Mouse (Mus musculus) MEL (cell line): ENCODE results near the gene Stk10. TPM values are rescaled to one million over a fixed set of nuclear protein-coding genes. Genes with fewer than 3 reads are reported as not detected.

ENCODE experiments used
- DNase-seq: peaks from one replicate; pipeline ENCODE4 v3.0.0; 2011; ENCODE audit warnings: low read depth, low spot score
- H3K27ac ChIP-seq: 2 replicates; pipeline ENCODE4 v1.5.1; 2012; ENCODE audit warnings: low read depth, mild to moderate bottlenecking, control low read depth, low read length, moderate library complexity; ENCODE audit not compliant: control insufficient read depth
- H3K27me3 ChIP-seq, 2 experiments: fragments of 150-350 bp in 1 of 2; sonication (generic) in 1 of 2; 2 replicates each; pipeline ENCODE4 v1.6.1; 2012; ENCODE audit warnings: low read length in 2 of 2, mild to moderate bottlenecking in 2 of 2, improper control_type of control experiment in 1 of 2, moderate library complexity in 1 of 2; ENCODE audit not compliant: insufficient read depth in 2 of 2, control insufficient read depth in 1 of 2
- H3K36me3 ChIP-seq, 2 experiments: 2 replicates each; pipeline ENCODE4 v1.6.1; 2012 to 2014; ENCODE audit warnings: low read length in 2 of 2, improper control_type of control experiment in 1 of 2, inconsistent platforms in 1 of 2, mild to moderate bottlenecking in 1 of 2; ENCODE audit not compliant: insufficient read depth in 2 of 2, control insufficient read depth in 1 of 2
- H3K4me1 ChIP-seq, 2 experiments: fragments of 150-350 bp in 1 of 2; sonication (generic) in 1 of 2; 2 replicates each; pipeline ENCODE4 v1.6.1; 2012; ENCODE audit warnings: low read length in 2 of 2, improper control_type of control experiment in 1 of 2, mild to moderate bottlenecking in 1 of 2; ENCODE audit not compliant: insufficient read depth in 2 of 2, control insufficient read depth in 1 of 2
- H3K4me3 ChIP-seq, 2 experiments: fragments of 150-350 bp in 1 of 2; sonication (generic) in 1 of 2; 2 replicates each; pipeline ENCODE4 v1.5.1; 2012; ENCODE audit warnings: low read depth in 2 of 2, low read length in 2 of 2, mild to moderate bottlenecking in 2 of 2, moderate library complexity in 2 of 2, control low read depth in 1 of 2, improper control_type of control experiment in 1 of 2; ENCODE audit not compliant: control insufficient read depth in 1 of 2, insufficient read depth in 1 of 2
- H3K79me2 ChIP-seq: 2 replicates; pipeline ENCODE4 v1.6.1; 2012; ENCODE audit warnings: mild to moderate bottlenecking, low read length, moderate library complexity; ENCODE audit not compliant: control insufficient read depth, poor library complexity, insufficient read depth
- H3K9ac ChIP-seq: 2 replicates; pipeline ENCODE4 v1.6.1; 2012; ENCODE audit warnings: low read depth, mild to moderate bottlenecking, control low read depth, low read length, moderate library complexity; ENCODE audit not compliant: control insufficient read depth, poor library complexity, severe bottlenecking
- H3K9me3 ChIP-seq: fragments of 150-350 bp; sonication (generic); replicated peaks from 2 replicates; pipeline ENCODE4 v1.6.1; 2012; ENCODE audit warnings: mild to moderate bottlenecking, low read length, improper control_type of control experiment, moderate library complexity; ENCODE audit not compliant: insufficient read depth
- BHLHE40 ChIP-seq: IDR thresholded peaks from 2 replicates; pipeline ENCODE4 v1.6.1; 2012; ENCODE audit warnings: low read depth, mild to moderate bottlenecking, inconsistent platforms, low read length, improper control_type of control experiment, borderline replicate concordance
- CHD1 ChIP-seq: IDR thresholded peaks from 2 replicates; pipeline ENCODE4 v1.6.1; 2012; ENCODE audit warnings: low read depth, mild to moderate bottlenecking, inconsistent platforms, low read length, improper control_type of control experiment
- CHD2 ChIP-seq: IDR thresholded peaks from 2 replicates; pipeline ENCODE4 v1.6.1; 2011; ENCODE audit warnings: low read length, improper control_type of control experiment
- CTCF ChIP-seq, 3 experiments: IDR thresholded peaks in 2 of 3; conservative IDR thresholded peaks in 1 of 3; 2 replicates each; pipeline ENCODE4 v1.5.1; 2011 to 2012; ENCODE audit warnings: low read length in 3 of 3, low read depth in 2 of 3, mild to moderate bottlenecking in 2 of 3, improper control_type of control experiment in 1 of 3, inconsistent platforms in 1 of 3, mixed read lengths in 1 of 3, moderate library complexity in 1 of 3; ENCODE audit not compliant: control insufficient read depth in 1 of 3, insufficient read depth in 1 of 3, poor library complexity in 1 of 3, severe bottlenecking in 1 of 3
- E2F4 ChIP-seq: IDR thresholded peaks from 2 replicates; pipeline ENCODE4 v1.6.1; 2011; ENCODE audit warnings: low read depth, low read length, improper control_type of control experiment, borderline replicate concordance
- ELF1 ChIP-seq: IDR thresholded peaks from 2 replicates; pipeline ENCODE4 v1.6.1; 2014; ENCODE audit warnings: low read depth, mild to moderate bottlenecking, inconsistent platforms, low read length, improper control_type of control experiment, moderate library complexity
- EP300 ChIP-seq, 2 experiments: IDR thresholded peaks; 2 replicates each; pipeline ENCODE4 v1.6.1; 2011; ENCODE audit warnings: improper control_type of control experiment in 2 of 2, low read length in 2 of 2, low read depth in 1 of 2, mild to moderate bottlenecking in 1 of 2
- ETS1 ChIP-seq: IDR thresholded peaks from 2 replicates; pipeline ENCODE4 v1.6.1; 2012; ENCODE audit warnings: low read depth, mild to moderate bottlenecking, inconsistent platforms, low read length, improper control_type of control experiment, moderate library complexity
- GABPA ChIP-seq: IDR thresholded peaks from 2 replicates; pipeline ENCODE4 v1.6.1; 2012; ENCODE audit warnings: low read depth, mild to moderate bottlenecking, inconsistent platforms, low read length, improper control_type of control experiment, moderate library complexity
- GATA1 ChIP-seq: IDR thresholded peaks from 2 replicates; pipeline ENCODE4 v1.6.1; 2011; ENCODE audit warnings: low read depth, low read length, improper control_type of control experiment
- KAT2A ChIP-seq: conservative IDR thresholded peaks from 2 replicates; pipeline ENCODE4 v1.6.1; 2012; ENCODE audit warnings: low read depth, low read length, improper control_type of control experiment, inconsistent platforms
- MAFK ChIP-seq: IDR thresholded peaks from 2 replicates; pipeline ENCODE4 v1.6.1; 2011; ENCODE audit warnings: low read depth, mild to moderate bottlenecking, low read length, improper control_type of control experiment, borderline replicate concordance
- MAX ChIP-seq: IDR thresholded peaks from 2 replicates; pipeline ENCODE4 v1.6.1; 2011; ENCODE audit warnings: low read length, improper control_type of control experiment
- MAZ ChIP-seq: IDR thresholded peaks from 2 replicates; pipeline ENCODE4 v1.6.1; 2012; ENCODE audit warnings: low read depth, mild to moderate bottlenecking, inconsistent platforms, low read length, improper control_type of control experiment
- MEF2A ChIP-seq: IDR thresholded peaks from 2 replicates; pipeline ENCODE4 v1.6.1; 2014; ENCODE audit warnings: low read depth, mild to moderate bottlenecking, inconsistent platforms, low read length, improper control_type of control experiment; ENCODE audit not compliant: poor library complexity, insufficient replicate concordance, severe bottlenecking; ENCODE audit errors: extremely low read depth
- MXI1 ChIP-seq: IDR thresholded peaks from 2 replicates; pipeline ENCODE4 v1.6.1; 2011; ENCODE audit warnings: mild to moderate bottlenecking, low read depth, low read length, improper control_type of control experiment
- MYB ChIP-seq: IDR thresholded peaks from 2 replicates; pipeline ENCODE4 v1.6.1; 2011; ENCODE audit warnings: mild to moderate bottlenecking, low read depth, low read length, improper control_type of control experiment
- MYC ChIP-seq: IDR thresholded peaks from 2 replicates; pipeline ENCODE4 v1.6.1; 2011; ENCODE audit warnings: low read depth, mild to moderate bottlenecking, low read length, improper control_type of control experiment, moderate library complexity
- NRF1 ChIP-seq: IDR thresholded peaks from 2 replicates; pipeline ENCODE4 v1.6.1; 2014; ENCODE audit warnings: low read depth, mild to moderate bottlenecking, inconsistent platforms, low read length, improper control_type of control experiment, moderate library complexity; ENCODE audit not compliant: poor library complexity, insufficient read depth, severe bottlenecking
- POLR2A ChIP-seq, 2 experiments: IDR thresholded peaks; 2 replicates each; pipeline ENCODE4 v1.6.1; 2011 to 2012; ENCODE audit warnings: low read length in 2 of 2, mild to moderate bottlenecking in 2 of 2, control low read depth in 1 of 2, improper control_type of control experiment in 1 of 2, low read depth in 1 of 2, moderate library complexity in 1 of 2; ENCODE audit not compliant: control insufficient read depth in 1 of 2, insufficient read depth in 1 of 2, poor library complexity in 1 of 2
- POLR2AphosphoS2 ChIP-seq: IDR thresholded peaks from 2 replicates; pipeline ENCODE4 v1.6.1; 2011; ENCODE audit warnings: low read length, improper control_type of control experiment
- POLR2AphosphoS5 ChIP-seq: IDR thresholded peaks from 2 replicates; pipeline ENCODE4 v1.6.1; 2012; ENCODE audit warnings: low read depth, borderline replicate concordance, mild to moderate bottlenecking, inconsistent platforms, low read length, moderate library complexity, mixed read lengths
- RAD21 ChIP-seq: IDR thresholded peaks from 2 replicates; pipeline ENCODE4 v1.6.1; 2011; ENCODE audit warnings: mild to moderate bottlenecking, low read depth, low read length, improper control_type of control experiment
- RCOR1 ChIP-seq: IDR thresholded peaks from 2 replicates; pipeline ENCODE4 v1.6.1; 2012; ENCODE audit warnings: low read depth, mild to moderate bottlenecking, inconsistent platforms, low read length, improper control_type of control experiment
- SIN3A ChIP-seq: IDR thresholded peaks from 2 replicates; pipeline ENCODE4 v1.6.1; 2012; ENCODE audit warnings: low read length, improper control_type of control experiment, inconsistent platforms
- TAL1 ChIP-seq: IDR thresholded peaks from 2 replicates; pipeline ENCODE4 v1.6.1; 2012; ENCODE audit warnings: mild to moderate bottlenecking, inconsistent platforms, low read length, moderate library complexity, mixed read lengths
- TCF12 ChIP-seq: IDR thresholded peaks from 2 replicates; pipeline ENCODE4 v1.6.1; 2014; ENCODE audit warnings: low read depth, mild to moderate bottlenecking, inconsistent platforms, low read length, improper control_type of control experiment, moderate library complexity
- UBTF ChIP-seq: IDR thresholded peaks from 2 replicates; pipeline ENCODE4 v1.6.1; 2012; ENCODE audit warnings: low read depth, mild to moderate bottlenecking, inconsistent platforms, low read length, improper control_type of control experiment, moderate library complexity, borderline replicate concordance; ENCODE audit not compliant: insufficient read depth
- USF1 ChIP-seq: IDR thresholded peaks from 2 replicates; pipeline ENCODE4 v1.6.1; 2014; ENCODE audit warnings: low read depth, mild to moderate bottlenecking, inconsistent platforms, low read length, improper control_type of control experiment, moderate library complexity
- ZC3H11A ChIP-seq: IDR thresholded peaks from 2 replicates; pipeline ENCODE4 v1.6.1; 2012; ENCODE audit warnings: low read depth, mild to moderate bottlenecking, inconsistent platforms, low read length, improper control_type of control experiment
- ZKSCAN1 ChIP-seq: IDR thresholded peaks from 2 replicates; pipeline ENCODE4 v1.6.1; 2012; ENCODE audit warnings: low read depth, mild to moderate bottlenecking, inconsistent platforms, low read length, improper control_type of control experiment, moderate library complexity
- ZMIZ1 ChIP-seq: IDR thresholded peaks from 2 replicates; pipeline ENCODE4 v1.6.1; 2012; ENCODE audit warnings: low read depth, mild to moderate bottlenecking, inconsistent platforms, low read length, improper control_type of control experiment, moderate library complexity
- ZNF384 ChIP-seq: IDR thresholded peaks from 2 replicates; pipeline ENCODE4 v1.6.1; 2012; ENCODE audit warnings: low read depth, mild to moderate bottlenecking, inconsistent platforms, low read length, improper control_type of control experiment
- polyA plus RNA-seq, 2 experiments: library from polyadenylated mRNA; stranded (reverse) in 1 of 2; unstranded in 1 of 2; fragments of >175 nt in 1 of 2; fragments of >200 nt in 1 of 2; gene quantifications; 2 replicates each; pipeline versions ENCODE4 v1.2.1 to v1.2.4; 2012; ENCODE audit warnings: low replicate concordance in 2 of 2, low read depth in 1 of 2; ENCODE audit not compliant: insufficient read length in 2 of 2, insufficient read depth in 1 of 2, missing spikeins in 1 of 2
- total RNA-seq: library from RNA; depleted of rRNA; stranded (reverse); fragments of 300-350 nt; gene quantifications from 2 replicates; pipeline ENCODE4 v1.2.3, GENCODE M21; 2012

Stk10 gene
- total and polyA plus RNA-seq, 3 experiments, result 10.8 to 14.4 TPM; not detected in 1

DNA sequence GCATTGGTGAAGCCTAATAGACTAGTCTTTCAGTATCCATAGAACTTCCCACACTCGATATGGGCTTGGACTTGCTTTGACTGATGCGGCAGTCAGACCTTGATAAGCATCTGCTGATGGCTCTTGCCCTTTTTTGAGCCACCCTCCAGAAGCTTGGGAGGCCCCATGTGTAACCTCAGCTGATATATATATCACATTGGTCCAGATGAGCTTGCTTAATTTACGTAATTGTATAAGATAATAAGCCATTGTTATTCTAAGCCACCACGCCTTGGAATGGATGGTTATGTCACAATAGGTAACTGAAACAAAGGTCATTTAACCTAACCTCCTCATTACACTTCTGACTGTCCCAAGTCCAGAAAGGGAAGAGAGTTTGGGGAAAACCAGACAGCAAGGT is 107.5 kb downstream of the Stk10 start (continued):
- TF ChIP-seq MAFK (no peak), SIN3A (no peak), MAX (no peak), MYB (no peak), GATA1 (peak; percentile 47; the same call in 1 of the 2 replicates), USF1 (no peak), TAL1 (peak; percentile 45)
- TF ChIP-seq, all 39 proteins: peak for 5

DNA sequence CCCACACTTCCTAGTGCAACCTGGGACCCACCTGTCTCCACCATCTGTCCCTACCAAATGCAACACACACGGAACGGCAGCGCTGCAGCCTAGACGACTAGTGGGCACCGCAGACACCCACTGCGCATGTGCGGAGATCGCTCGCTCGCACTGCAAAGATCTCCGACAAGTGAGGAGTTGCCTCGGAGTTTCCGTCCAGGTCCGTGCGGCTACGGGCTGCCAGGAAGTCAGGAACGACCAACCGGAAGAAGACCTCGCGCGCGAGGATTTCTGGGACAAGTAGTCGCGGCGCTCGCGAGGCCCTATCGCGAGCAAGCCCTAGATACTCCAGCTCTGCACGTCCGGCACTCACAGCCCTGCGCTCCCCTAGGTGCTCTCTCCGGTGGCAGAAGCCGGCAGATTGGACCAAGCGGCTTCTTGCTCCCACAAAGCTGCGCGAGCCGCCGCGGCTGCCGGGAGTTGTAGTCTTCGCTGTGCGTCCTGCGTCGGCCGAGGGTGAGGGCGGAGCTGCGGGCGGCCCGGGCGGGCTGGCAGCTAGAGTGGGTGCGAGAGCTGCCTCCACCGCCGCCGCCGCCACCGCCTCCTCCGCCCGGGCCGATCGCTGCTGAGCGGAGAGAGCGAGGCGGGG is 109.3 kb downstream of the Stk10 start, which contains the start of gene Fbxw11:
Gene Fbxw11 (plus strand): TSS at position 476 of the 628 bp plus-strand sequence.
- DNase-seq, result peak; percentile 99
- H3K4me3 ChIP-seq, result peak within 1 kb of the TSS; percentile 92 to 94
- H3K36me3 ChIP-seq, result peaks cover 0 to 38% of the 10 kb centered on the region in 2 experiments; a peak in 2 of 4 replicates
- H3K79me2 ChIP-seq, result peaks cover 42% of the 10 kb centered on the region
- H3K9me3 ChIP-seq, result no peaks in the 10 kb centered on the region
- peak within 1 kb of the TSS; percentile 97 for H3K9ac ChIP-seq
- no peaks in the 10 kb centered on the region for H3K27me3 ChIP-seq
- H3K4me1 ChIP-seq, result peaks cover 21 to 22% of the 10 kb centered on the region in 2 experiments
- H3K27ac ChIP-seq, result peak within 1 kb of the TSS; percentile 97
- peak; percentile 32; the same call in 1 of the 2 replicates for TF ChIP-seq MYC
- peak; percentile 81 for TF ChIP-seq CHD2
- TF ChIP-seq NRF1, result peak; percentile 98
- no peak for TF ChIP-seq EP300 (IDR thresholded peaks at IDR 0.05; ENCODE audit: low read depth in 1 of 2, low read length in 2 of 2)
- TF ChIP-seq SIN3A, result peak; percentile 81
- no peak for TF ChIP-seq ZC3H11A
- no peak for TF ChIP-seq UBTF
- TF ChIP-seq MYB, result 0 out of 2 replicates have a peak, but pooled peaks have one; percentile 7
- TF ChIP-seq ETS1, result 0 out of 2 replicates have a peak, but pooled peaks have one; percentile 32
- TF ChIP-seq MAZ, result peak; percentile 49; the same call in 1 of the 2 replicates
- TF ChIP-seq GABPA, result no peak; the same call in 1 of the 2 replicates
- no peak for TF ChIP-seq MEF2A
- no peak for TF ChIP-seq POLR2AphosphoS5
- no peak for TF ChIP-seq CHD1
- TF ChIP-seq MXI1, result peak; percentile 66
- no peak for TF ChIP-seq RCOR1
- TF ChIP-seq RAD21, result no peak
- no peak; the same call in 1 of the 2 replicates for TF ChIP-seq ZNF384
- TF ChIP-seq BHLHE40, result no peak
- TF ChIP-seq MAFK, result no peak
- peak; percentile 47 for TF ChIP-seq TCF12
- peak; percentile 98 to 99 for TF ChIP-seq POLR2A (IDR thresholded peaks at IDR 0.05; ENCODE audit: control insufficient read depth in 1 of 2, insufficient read depth in 1 of 2, low read depth in 1 of 2, low read length in 2 of 2, poor library complexity in 1 of 2)
- peak; percentile 96 for TF ChIP-seq POLR2AphosphoS2
- no peak for TF ChIP-seq ZKSCAN1
- TF ChIP-seq KAT2A, result peak; percentile 95
- no peak for TF ChIP-seq GATA1
- peak; percentile 98 for TF ChIP-seq ZMIZ1
- TF ChIP-seq CTCF (IDR thresholded peaks at IDR 0.05 in 2 of 3, conservative IDR thresholded peaks at IDR 0.05 in 1 of 3; ENCODE audit: control insufficient read depth in 1 of 3, insufficient read depth in 1 of 3, low read depth in 2 of 3, low read length in 3 of 3, poor library complexity in 1 of 3, severe bottlenecking in 1 of 3), result no peak
- TF ChIP-seq TAL1, result no peak
- no peak for TF ChIP-seq USF1
- no peak for TF ChIP-seq E2F4
- peak; percentile 90 for TF ChIP-seq ELF1
